In the genomic region with DNA sequence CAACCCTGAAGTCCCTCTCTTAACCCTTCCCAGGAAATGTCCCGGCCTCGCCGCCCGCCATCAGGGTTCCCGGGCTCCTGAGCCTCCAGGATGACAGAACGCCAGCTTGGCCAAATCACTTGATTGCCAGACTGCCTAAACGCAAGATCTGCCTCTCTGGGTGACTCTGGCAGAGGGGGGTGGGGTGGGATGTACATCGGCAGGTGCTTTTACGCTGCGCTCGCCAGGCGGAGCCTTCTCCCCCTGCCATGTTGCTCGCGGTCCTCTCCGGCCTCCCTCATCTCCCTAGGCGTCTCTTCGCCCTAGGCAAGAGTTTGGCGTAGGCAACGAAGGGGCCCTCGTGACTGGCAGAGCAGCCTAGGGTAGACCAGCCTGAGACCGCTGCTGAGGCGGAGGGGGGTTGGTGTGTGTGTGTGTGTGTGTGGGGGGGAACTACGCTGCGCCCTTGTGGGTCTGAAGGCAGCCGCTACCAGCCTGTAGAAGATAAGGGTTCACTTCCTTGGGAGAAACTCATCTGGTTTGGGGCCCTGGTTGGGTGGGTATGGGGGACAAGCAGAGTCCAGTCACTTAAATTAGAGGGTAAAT, we compare ENCODE assay signal across 10 mouse cellular contexts. TPM values are rescaled to one million over a fixed set of nuclear protein-coding genes. Genes with fewer than 3 reads are reported as not detected.
DNase-seq lines count a peak whose midpoint lies in the region; ATAC-seq lines count a peak whose summit lies in the region.
"Had no signal": no experiment of that assay in that cellular context is flagged by ENCODE, and none has a peak within 500 bp of the region (broad histone marks: within the 10 kb centered on the region; RNA-seq: fewer than 3 reads in every experiment).

No protein-coding gene starts in this region.

- ATAC-seq in frontal cortex, adult (ENCODE audit: low TSS enrichment): peak; percentile 18; the same call in 1 of the 2 replicates

- DNase-seq in left cerebral cortex, adult 18-20 months (ENCODE audit: low spot score in 2 of 2): peak; percentile 32 to 61
- no peak for DNase-seq in left cerebral cortex, adult 11 months (ENCODE audit: low spot score)
- DNase-seq in mesoderm, embryonic 11.5 days (ENCODE audit: low read depth, low spot score): peak; percentile 16
- DNase-seq in MN1 (ENCODE audit: low spot score): no peak
- no peak for DNase-seq in lung, postnatal 14 days
- no peak for DNase-seq in kidney, postnatal 10 days
- no peak for DNase-seq in ovary, postnatal 14 days (ENCODE audit: low spot score)
- DNase-seq: kidney, postnatal 36 days; thymus, postnatal 25 days had no signal

RNA-seq across cellular contexts. Expression of a gene that starts 1.1 kb away (rescaled TPM):
- 10 to 100 TPM; 42.9 to 48.6 TPM for total RNA-seq in left cerebral cortex, adult 18-20 months (2021)

RNA-seq across cellular contexts. Expression of a gene that starts 15.8 kb away (rescaled TPM):
- total RNA-seq in left cerebral cortex, adult 18-20 months (2021): 1 to 10 TPM in 1 of 2 experiments, under 1 TPM in 1; 0.86 to 1.2 TPM

Comparison
In these comparisons a context has a peak if more than half of its experiments do, and no peak if none do; other contexts are left out.
1. DNase-seq: peak in left cerebral cortex, adult 18-20 months (2 of 2) and mesoderm, embryonic 11.5 days (single experiment); none in left cerebral cortex, adult 11 months (single experiment), MN1 (single experiment), lung, postnatal 14 days (single experiment), kidney, postnatal 10 days (single experiment) and ovary, postnatal 14 days (single experiment).